Mouse (Mus musculus) bone marrow macrophage, adult 2 months (primary cell): Measurements from ENCODE around the gene Csnk2a1. TPM values are rescaled to one million over a fixed set of nuclear protein-coding genes. Genes with fewer than 3 reads are reported as not detected.
"Not testable (repeated sequence)": the region's sequence is repeated elsewhere in the genome, so short reads cannot be mapped to it uniquely, and the experiment has no call there.

Experiments
- H3K27ac ChIP-seq: 2 replicates; pipeline ENCODE4 v1.5.1; 2012; ENCODE audit warnings: low read depth, low read length; ENCODE audit not compliant: insufficient read depth
- H3K4me1 ChIP-seq: 2 replicates; pipeline ENCODE4 v1.6.1; 2012; ENCODE audit warnings: low read length; ENCODE audit not compliant: control insufficient read depth, insufficient read depth
- H3K4me3 ChIP-seq: 2 replicates; pipeline ENCODE4 v1.5.1; 2012; ENCODE audit warnings: mild to moderate bottlenecking, low read length, moderate library complexity; ENCODE audit not compliant: insufficient read depth
- CTCF ChIP-seq: IDR thresholded peaks from 2 replicates; pipeline ENCODE4 v1.5.1; 2012; ENCODE audit warnings: low read depth, mild to moderate bottlenecking, low read length, moderate library complexity
- POLR2A ChIP-seq: IDR thresholded peaks from 2 replicates; pipeline ENCODE4 v1.6.1; 2012; ENCODE audit warnings: mild to moderate bottlenecking, low read depth, low read length, borderline replicate concordance
- polyA plus RNA-seq: library from polyadenylated mRNA; stranded (reverse); fragments of >200 nt; gene quantifications from 2 replicates; pipeline ENCODE4 v1.2.4, GENCODE M21; 2012; ENCODE audit not compliant: missing spikeins, insufficient read depth, insufficient read length

Csnk2a1 gene
- polyA plus RNA-seq, 1 experiment = 75.1 TPM

DNA sequence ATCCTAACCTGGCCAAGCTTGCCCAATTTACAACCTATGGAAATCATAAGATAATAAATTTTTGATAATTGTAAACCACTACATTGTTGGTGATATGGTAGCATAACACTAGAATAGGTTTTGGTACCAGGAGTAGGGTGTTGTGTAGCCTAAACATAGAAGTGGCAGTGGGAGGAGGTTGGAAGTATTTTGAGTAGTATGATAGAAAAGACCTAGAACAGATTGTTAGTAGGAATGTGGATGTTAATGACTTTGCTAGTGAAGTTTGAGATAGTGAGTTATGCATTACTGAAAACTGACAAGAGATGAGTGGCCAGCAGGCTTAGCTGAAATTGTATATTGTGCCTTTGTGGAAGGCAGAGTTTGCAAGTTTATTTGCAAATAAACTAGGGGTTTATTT lies 3.4 kb downstream of the Csnk2a1 start:
- no peak for TF ChIP-seq CTCF
- no peak for TF ChIP-seq POLR2A
- no peak overlapping the region for H3K4me3 ChIP-seq
- H3K4me1 ChIP-seq = peaks cover 7% of the 10 kb centered on the region
- H3K27ac ChIP-seq = no peak overlapping the region

DNA sequence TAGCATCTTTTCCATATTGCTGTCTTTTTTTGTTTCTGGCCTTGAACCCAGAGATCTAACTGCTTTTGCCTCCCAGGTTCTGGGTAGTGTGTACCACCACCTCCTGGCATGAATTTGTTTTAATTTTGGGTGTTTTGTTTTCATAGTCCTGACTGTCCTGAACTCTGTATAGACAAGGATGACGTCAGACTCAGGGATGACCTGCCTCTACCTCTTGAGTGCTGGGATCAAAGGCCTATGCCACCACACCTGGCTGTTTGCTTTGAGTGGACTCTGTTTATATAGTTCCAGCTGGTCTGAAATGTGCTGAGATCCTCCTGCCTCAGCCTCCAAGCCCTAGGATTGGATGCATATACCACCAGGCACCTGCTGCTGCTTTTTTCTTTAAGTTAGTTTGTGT lies 11.3 kb downstream of the Csnk2a1 start:
- TF ChIP-seq CTCF (no peak), POLR2A (no peak)
- Histone ChIP-seq H3K4me3 (no peak overlapping the region), H3K4me1 (no peaks in the 10 kb centered on the region), H3K27ac (no peak overlapping the region)

DNA sequence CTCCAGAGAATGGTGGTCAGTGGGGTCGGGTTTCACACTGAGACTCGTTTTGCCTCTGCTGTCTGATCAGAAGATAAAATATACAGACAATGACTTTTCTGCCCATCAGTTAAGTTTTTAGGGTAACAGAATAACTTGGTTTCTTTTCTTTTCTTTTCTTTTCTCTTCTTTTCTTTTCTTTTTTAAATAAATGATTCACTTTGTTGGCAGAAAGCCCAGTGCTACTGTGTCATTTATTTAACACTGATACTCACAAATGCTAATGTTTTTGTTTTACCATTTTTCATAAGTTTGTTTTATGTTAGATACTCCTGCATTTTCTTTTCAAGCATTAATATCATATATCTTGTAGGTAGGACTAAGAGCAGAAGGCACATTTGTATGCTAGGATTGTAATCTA lies 13.9 kb downstream of the Csnk2a1 start:
- Histone ChIP-seq H3K27ac (no peak overlapping the region), H3K4me3 (no peak overlapping the region), H3K4me1 (0 out of 2 replicates have a peak, but pooled peaks cover 2% of the 10 kb centered on the region)
- TF ChIP-seq CTCF (no peak), POLR2A (no peak)

DNA sequence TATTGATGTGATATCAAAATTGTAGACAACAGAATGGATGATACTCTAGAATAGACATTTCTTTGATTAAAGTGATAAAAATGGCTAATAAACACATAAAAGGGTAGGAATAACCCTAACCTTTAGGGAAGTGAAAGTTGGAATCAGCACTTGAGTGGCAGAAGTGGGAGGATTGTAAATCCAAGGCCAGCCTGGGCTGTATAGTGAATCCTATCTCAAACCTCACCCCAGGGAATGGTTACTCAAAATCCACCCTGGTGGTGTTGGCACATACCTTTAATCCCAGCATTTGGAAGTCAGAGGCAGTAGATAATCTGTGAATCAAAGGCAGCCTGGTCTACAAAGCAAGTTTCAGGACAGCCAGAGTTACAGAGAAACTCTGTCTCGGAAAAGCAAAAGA lies 20.6 kb downstream of the Csnk2a1 start:
- TF ChIP-seq POLR2A (no peak), CTCF (no peak)
- peaks cover 14% of the 10 kb centered on the region for H3K4me1 ChIP-seq
- H3K4me3 ChIP-seq = no peak overlapping the region
- H3K27ac ChIP-seq = no peak overlapping the region

DNA sequence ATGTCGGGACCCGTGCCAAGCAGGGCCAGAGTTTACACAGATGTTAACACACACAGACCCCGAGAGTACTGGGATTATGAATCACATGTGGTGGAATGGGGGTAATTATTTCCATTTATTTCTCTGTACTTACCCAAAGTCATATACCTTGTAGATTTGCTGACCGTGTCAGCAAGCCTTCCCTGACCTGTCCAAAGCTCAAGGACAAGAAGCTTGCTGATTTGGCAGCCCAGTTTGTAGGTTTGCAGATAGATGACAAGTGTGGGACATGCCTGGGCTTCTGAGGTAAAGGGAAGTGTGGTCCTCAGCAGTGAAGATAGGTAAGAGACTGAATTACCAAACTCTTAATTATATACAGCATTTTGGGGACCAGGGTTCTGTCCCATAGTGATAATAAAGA lies 23.9 kb downstream of the Csnk2a1 start:
- Histone ChIP-seq H3K27ac (no peak overlapping the region), H3K4me3 (no peak overlapping the region), H3K4me1 (peaks cover 12% of the 10 kb centered on the region)
- TF ChIP-seq CTCF (no peak), POLR2A (no peak)

DNA sequence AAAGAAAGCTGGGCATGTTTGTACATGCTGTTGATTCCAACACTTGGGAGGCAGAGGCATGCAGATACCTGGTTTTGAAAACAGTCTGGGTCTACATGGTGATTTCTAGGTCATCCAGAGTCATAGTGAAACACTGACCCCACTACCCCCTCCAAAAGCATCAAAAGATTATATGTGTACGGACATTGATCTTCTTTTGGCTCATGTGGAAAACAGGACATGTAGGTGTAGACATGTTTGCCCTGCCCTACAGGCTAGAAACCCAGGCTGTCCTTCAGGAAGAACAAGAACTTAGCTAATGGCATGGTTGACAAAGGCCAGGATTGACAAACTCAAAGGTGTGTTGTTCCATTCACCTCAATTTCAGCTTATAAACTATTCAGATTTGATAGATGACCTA lies 33.1 kb downstream of the Csnk2a1 start:
- H3K4me1 ChIP-seq = no peaks in the 10 kb centered on the region
- H3K27ac ChIP-seq = no peak overlapping the region
- no peak for TF ChIP-seq CTCF
- TF ChIP-seq POLR2A = no peak
- H3K4me3 ChIP-seq = no peak overlapping the region

DNA sequence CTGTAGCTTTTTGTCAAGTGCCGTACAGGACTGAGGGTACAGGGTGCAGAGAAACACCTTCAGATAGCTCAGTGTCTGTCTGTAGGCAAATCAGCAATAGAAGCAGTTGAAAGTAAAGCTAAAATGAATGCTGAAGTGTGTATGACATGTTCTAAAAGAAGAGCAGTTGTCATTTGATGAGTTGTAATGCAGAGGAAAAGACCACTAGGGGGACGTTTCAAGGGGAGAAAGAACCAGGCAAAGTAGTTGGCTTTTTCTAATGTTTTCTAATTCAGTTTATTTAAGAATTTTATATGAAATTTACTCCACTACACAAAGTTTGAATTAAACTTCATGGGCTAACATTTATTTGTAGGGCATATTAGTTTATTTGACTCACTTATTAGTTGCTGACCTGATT lies 47.0 kb downstream of the Csnk2a1 start:
- no peak overlapping the region for H3K4me3 ChIP-seq
- H3K4me1 ChIP-seq = no peaks in the 10 kb centered on the region
- H3K27ac ChIP-seq = no peak overlapping the region
- TF ChIP-seq CTCF (no peak), POLR2A (no peak)

DNA sequence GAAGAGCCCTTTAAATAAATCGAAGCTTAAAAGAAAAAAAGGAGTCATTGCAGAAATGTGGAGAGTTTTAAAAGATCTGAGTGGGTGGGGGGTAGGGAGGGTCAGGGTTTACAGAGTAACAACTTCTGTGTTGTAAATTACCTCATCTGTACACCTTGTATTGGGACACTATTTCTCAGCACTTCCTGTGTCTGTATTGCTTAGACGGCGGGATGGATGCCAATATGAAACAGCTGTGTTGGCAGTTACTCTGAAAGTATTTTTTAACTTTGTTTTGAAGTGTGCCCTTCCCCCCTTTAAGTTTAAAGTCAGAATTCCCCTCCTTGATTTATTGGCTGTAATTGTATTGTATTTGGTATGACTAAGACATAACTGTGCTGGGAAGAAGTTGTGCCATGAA lies 54.8 kb downstream of the Csnk2a1 start:
- H3K4me1 ChIP-seq = no peaks in the 10 kb centered on the region
- no peak overlapping the region for H3K27ac ChIP-seq
- TF ChIP-seq CTCF (no peak), POLR2A (no peak)
- H3K4me3 ChIP-seq = no peak overlapping the region

DNA sequence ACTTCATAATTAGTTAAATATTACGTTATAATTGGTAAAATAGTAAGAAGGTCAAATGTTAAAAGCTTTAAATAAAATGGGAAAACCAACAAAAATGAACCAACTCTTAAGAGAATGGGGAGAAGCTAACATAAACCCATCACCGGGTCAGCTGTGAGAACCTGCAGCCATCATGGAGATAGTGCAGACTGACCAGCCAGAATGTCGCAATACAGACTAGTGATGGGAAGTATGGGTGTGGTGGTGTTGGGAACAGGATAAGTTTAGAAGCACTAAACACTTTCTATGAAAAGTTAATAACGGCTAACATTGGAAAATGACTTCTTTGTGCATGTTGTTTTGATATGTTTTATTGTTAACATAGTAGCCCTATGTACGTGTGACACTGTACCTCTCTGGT lies 60.9 kb downstream of the Csnk2a1 start:
- H3K4me3 ChIP-seq = no peak overlapping the region
- H3K27ac ChIP-seq = no peak overlapping the region
- H3K4me1 ChIP-seq = 0 out of 2 replicates have a peak, but pooled peaks cover 2% of the 10 kb centered on the region
- no peak for TF ChIP-seq CTCF
- no peak for TF ChIP-seq POLR2A

DNA sequence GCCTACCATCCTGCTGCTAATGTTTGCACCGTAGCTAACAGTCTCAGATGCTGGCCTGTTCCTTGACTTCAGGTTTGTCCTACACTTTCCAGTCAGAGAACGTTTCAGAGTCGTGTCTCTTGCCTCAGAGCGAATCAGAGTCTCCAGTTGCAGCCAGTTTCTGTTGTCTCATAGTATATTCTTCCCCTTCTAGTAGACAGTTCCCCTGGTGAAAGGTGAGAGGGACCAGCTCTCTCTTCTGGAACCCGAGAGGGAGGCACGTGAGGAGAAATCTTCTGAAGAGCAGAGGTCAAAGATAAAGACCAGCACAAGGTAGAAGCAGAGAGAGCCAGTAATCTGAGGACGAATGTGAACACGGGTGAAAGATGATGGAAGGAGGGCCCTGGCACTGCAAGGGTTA lies 61.4 kb downstream of the Csnk2a1 start:
- TF ChIP-seq POLR2A (no peak), CTCF (no peak)
- H3K27ac ChIP-seq = no peak overlapping the region
- no peak overlapping the region for H3K4me3 ChIP-seq
- H3K4me1 ChIP-seq = 0 out of 2 replicates have a peak, but pooled peaks cover 2% of the 10 kb centered on the region

DNA sequence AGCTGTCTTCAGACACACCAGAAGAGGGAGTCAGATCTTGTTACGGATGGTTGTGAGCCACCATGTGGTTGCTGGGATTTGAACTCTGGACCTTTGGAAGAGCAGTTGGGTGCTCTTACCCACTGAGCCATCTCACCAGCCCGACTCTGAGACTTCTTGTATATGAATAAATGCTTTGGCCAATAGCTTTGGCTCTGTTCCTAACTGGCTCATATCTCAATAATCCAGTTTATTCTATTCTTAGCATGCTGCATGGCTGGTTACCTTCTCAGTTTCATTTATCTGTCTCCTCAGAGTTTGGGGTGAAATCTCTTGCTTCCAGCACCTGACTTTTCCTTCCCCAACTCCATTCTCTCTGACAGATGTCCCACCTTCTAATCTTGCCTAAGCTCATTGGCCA lies 63.0 kb downstream of the Csnk2a1 start:
- not testable (repeated sequence) for H3K4me3 ChIP-seq, H3K4me1 ChIP-seq, H3K27ac ChIP-seq
